In the genomic region with DNA sequence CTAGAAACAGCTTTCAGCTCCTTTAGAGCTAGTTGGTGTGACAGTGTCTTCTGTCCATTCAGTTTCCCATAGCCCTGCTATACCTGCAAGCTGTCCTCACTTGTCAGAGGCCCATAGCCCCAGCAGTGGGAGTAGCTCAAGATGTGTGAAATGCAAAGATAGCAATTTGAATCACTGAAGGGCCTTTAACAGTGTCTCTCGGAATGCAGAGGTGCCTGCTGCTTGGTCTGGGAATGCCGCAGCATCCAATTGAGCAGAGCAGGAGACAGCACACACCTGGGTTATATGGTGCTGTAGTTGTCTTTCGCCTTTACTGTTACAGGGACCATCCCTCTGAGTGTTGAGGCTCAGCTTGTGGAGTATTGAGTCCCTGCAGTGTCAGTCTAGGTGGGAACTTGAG, we compare ENCODE assay signal across 11 mouse cellular contexts.
DNase-seq lines count a peak whose midpoint lies in the region; ATAC-seq and TF ChIP-seq lines count a peak whose summit lies in the region.
"Had no signal": no experiment of that assay in that cellular context is flagged by ENCODE, and none has a peak within 500 bp of the region (broad histone marks: within the 10 kb centered on the region; RNA-seq: fewer than 3 reads in every experiment).

No protein-coding gene starts in this region.

- DNase-seq in gastrocnemius, adult 2 months, result no peak
- no peak for DNase-seq in gastrocnemius, adult 18-20 months (ENCODE audit: low spot score)
- DNase-seq in left cerebral cortex, adult 2 months (ENCODE audit: extremely low spot score in 1 of 2, low spot score in 2 of 2), result no peak
- no peak for DNase-seq in left cerebral cortex, adult 9 months (ENCODE audit: low spot score in 2 of 2)
- DNase-seq in embryonic facial prominence, embryonic 14.5 days (ENCODE audit: low spot score), result no peak
- DNase-seq in liver, postnatal 0 days, result no peak
- DNase-seq in cerebellum, postnatal 10 days, result no peak
- no peak for DNase-seq in embryo, embryonic 10.5 days (ENCODE audit: low spot score)
- DNase-seq: B cell, adult 2 months had no signal

- ATAC-seq in embryonic facial prominence, embryonic 14.5 days (ENCODE audit: low read depth), result no peak
- ATAC-seq in liver, postnatal 0 days, result no peak
- ATAC-seq: forebrain, embryonic 15.5 days had no signal

- intact Hi-C loops in gastrocnemius, adult 2 months (cut with DNase I), result no loop called here
- intact Hi-C loops in left cerebral cortex, adult 2 months (cut with DNase I), result no loop called here

- peaks cover 16% of the 10 kb centered on the region for H3K4me1 ChIP-seq in embryonic facial prominence, embryonic 14.5 days (ENCODE audit: control insufficient read depth, insufficient read depth, low read length)
- H3K4me1 ChIP-seq in liver, postnatal 0 days (ENCODE audit: insufficient read depth), result peaks cover 32% of the 10 kb centered on the region

- H3K36me3 ChIP-seq in embryonic facial prominence, embryonic 14.5 days (ENCODE audit: control insufficient read depth, insufficient read depth, low read length), result peaks cover 82% of the 10 kb centered on the region
- H3K36me3 ChIP-seq in liver, postnatal 0 days (replicated peaks; ENCODE audit: insufficient read depth, low read length), result peaks cover 34% of the 10 kb centered on the region

- WGBS in embryonic facial prominence, embryonic 14.5 days, result 54% methylated on average over 3 of the region's 3 CpGs
- WGBS in liver, postnatal 0 days (ENCODE audit: insufficient replicate concordance), result 77% methylated on average over 3 of the region's 3 CpGs

- TF ChIP-seq CTCF in gastrocnemius, adult 2 months (IDR thresholded peaks at IDR 0.05), result no peak
- no peak for TF ChIP-seq CTCF in left cerebral cortex, adult 2 months (IDR thresholded peaks at IDR 0.05)
- no peak for TF ChIP-seq CTCF in liver, postnatal 0 days (IDR thresholded peaks at IDR 0.05; ENCODE audit: low read depth)

- H3K27ac ChIP-seq in gastrocnemius, adult 2 months, result peak overlapping the region; percentile 86
- H3K27ac ChIP-seq in left cerebral cortex, adult 2 months, result peak overlapping the region; percentile 12; the same call in 1 of the 2 replicates
- peak overlapping the region; percentile 30; the same call in 1 of the 2 replicates for H3K27ac ChIP-seq in embryonic facial prominence, embryonic 14.5 days (replicated peaks; ENCODE audit: low read depth, low read length)
- peak overlapping the region; percentile 59 for H3K27ac ChIP-seq in liver, postnatal 0 days (ENCODE audit: low read depth)
- H3K27ac ChIP-seq: forebrain, embryonic 15.5 days; liver, embryonic 14.5 days had no signal

- no peak for TF ChIP-seq EP300 in liver, postnatal 0 days (IDR thresholded peaks at IDR 0.05; ENCODE audit: low read depth)

- peak overlapping the region; percentile 31; the same call in 1 of the 2 replicates for H3K4me3 ChIP-seq in gastrocnemius, adult 2 months
- H3K4me3 ChIP-seq in left cerebral cortex, adult 2 months, result no peak overlapping the region
- no peak overlapping the region for H3K4me3 ChIP-seq in embryonic facial prominence, embryonic 14.5 days (ENCODE audit: low read depth, low read length)
- no peak overlapping the region for H3K4me3 ChIP-seq in liver, postnatal 0 days (ENCODE audit: low read depth, low read length)
- H3K4me3 ChIP-seq: forebrain, embryonic 15.5 days had no signal

- no peaks in the 10 kb centered on the region for H3K27me3 ChIP-seq in embryonic facial prominence, embryonic 14.5 days (replicated peaks; ENCODE audit: control insufficient read depth, insufficient read depth, low read length)
- H3K27me3 ChIP-seq in liver, postnatal 0 days (ENCODE audit: insufficient read depth, low read length), result no peaks in the 10 kb centered on the region
- H3K27me3 ChIP-seq: forebrain, embryonic 15.5 days had no signal

- H3K9me3 ChIP-seq in embryonic facial prominence, embryonic 14.5 days (ENCODE audit: control insufficient read depth, low read length), result no peaks in the 10 kb centered on the region
- H3K9me3 ChIP-seq in liver, postnatal 0 days (ENCODE audit: low read length), result no peaks in the 10 kb centered on the region
- H3K9me3 ChIP-seq: forebrain, embryonic 15.5 days had no signal

- no peak overlapping the region for H3K4me2 ChIP-seq in embryonic facial prominence, embryonic 14.5 days (ENCODE audit: low read depth, low read length)
- no peak overlapping the region for H3K4me2 ChIP-seq in liver, postnatal 0 days (ENCODE audit: low read depth, low read length)
- H3K4me2 ChIP-seq: forebrain, embryonic 15.5 days had no signal

- H3K9ac ChIP-seq in embryonic facial prominence, embryonic 14.5 days (ENCODE audit: low read depth, low read length), result 0 out of 2 replicates have a peak overlapping the region, but pooled peaks have one; percentile 22
- H3K9ac ChIP-seq in liver, postnatal 0 days (replicated peaks), result no peak overlapping the region
- H3K9ac ChIP-seq: forebrain, embryonic 15.5 days; liver, embryonic 14.5 days had no signal

Comparison
In these comparisons a context has a peak if more than half of its experiments do, and no peak if none do; other contexts are left out.
1. H3K27ac ChIP-seq: peak in every context shown above with its lines; median percentile 86 in gastrocnemius, adult 2 months; 59 in liver, postnatal 0 days; 30 in embryonic facial prominence, embryonic 14.5 days; 12 in left cerebral cortex, adult 2 months.